Mouse (Mus musculus): ENCODE results near the gene Sost.

DNA sequence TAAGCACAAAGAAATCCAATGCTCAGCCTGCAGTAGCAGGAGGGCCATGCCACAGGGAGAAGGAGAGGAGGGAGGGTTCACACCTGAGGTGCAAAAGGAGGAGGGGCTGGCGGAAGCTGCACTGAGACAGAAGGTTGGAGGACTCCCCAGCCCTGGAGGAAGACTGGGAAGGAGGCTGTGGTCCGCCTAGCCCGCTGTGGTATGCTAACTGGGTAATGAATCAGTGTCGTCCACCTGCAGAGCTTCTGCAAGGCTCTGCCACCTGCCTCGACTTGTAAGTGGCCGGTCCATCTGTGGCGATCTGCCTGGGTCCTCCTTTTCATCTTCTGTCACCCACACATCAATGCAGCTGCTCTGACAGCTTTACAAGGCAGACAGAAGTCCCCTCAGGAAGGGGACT lies 1.5 kb upstream of the Sost start:
- TF ChIP-seq CTCF (IDR thresholded peaks at IDR 0.05; ENCODE audit: low read depth) = no peak
- no peak for TF ChIP-seq EP300 (IDR thresholded peaks at IDR 0.05; ENCODE audit: low read depth)
